Mouse (Mus musculus) brain, embryonic 14.5 days (tissue): ENCODE data around the gene Aftph.

Experiments used
- CTCF ChIP-seq: fragments of 200-500 bp; IDR thresholded peaks from 2 replicates; pipeline ENCODE4 v1.5.1; 2012; ENCODE audit warnings: inconsistent platforms, mild to moderate bottlenecking, moderate library complexity, borderline replicate concordance; ENCODE audit not compliant: insufficient read depth, insufficient read length; ENCODE audit errors: extremely low read depth
- POLR2A ChIP-seq: fragments of 200-500 bp; IDR thresholded peaks from 2 replicates; pipeline ENCODE4 v1.6.1; 2012; ENCODE audit warnings: mild to moderate bottlenecking, inconsistent platforms, borderline replicate concordance; ENCODE audit not compliant: poor library complexity, insufficient read depth, insufficient read length, severe bottlenecking; ENCODE audit errors: extremely low read depth

GRCm38 (mm10) chr11:20645521-20645920 is 95.9 kb downstream of the Aftph start:
- no peak for TF ChIP-seq POLR2A
- no peak for TF ChIP-seq CTCF
